ENCODE assay signal across 21 mouse cellular contexts in genomic region chr2:32105930-32106329, GRCm38 (mm10). TPM values are rescaled to one million over a fixed set of nuclear protein-coding genes. Genes with fewer than 3 reads are reported as not detected.
A peak's percentile ranks its signal among the peaks of the same experiment; 100 is the strongest.
DNase-seq lines count a peak whose midpoint lies in the region; ATAC-seq and TF ChIP-seq lines count a peak whose summit lies in the region.
"Had no signal": no experiment of that assay in that cellular context is flagged by ENCODE, and none has a peak within 500 bp of the region (broad histone marks: within the 10 kb centered on the region; RNA-seq: fewer than 3 reads in every experiment).

No protein-coding gene starts in this region.

- no peaks in the 10 kb centered on the region for H3K27me3 ChIP-seq in heart, embryonic 10.5 days (ENCODE audit: insufficient read depth, poor library complexity, severe bottlenecking)
- H3K27me3 ChIP-seq in hindbrain, embryonic 10.5 days (ENCODE audit: insufficient read depth, poor library complexity, severe bottlenecking): no peaks in the 10 kb centered on the region
- no peaks in the 10 kb centered on the region for H3K27me3 ChIP-seq in hindbrain, postnatal 0 days (ENCODE audit: insufficient read depth, low read length)
- H3K27me3 ChIP-seq in midbrain, embryonic 13.5 days: no peaks in the 10 kb centered on the region
- H3K27me3 ChIP-seq in midbrain, embryonic 16.5 days (ENCODE audit: control insufficient read depth, insufficient read depth, low read depth, low read length): no peaks in the 10 kb centered on the region
- H3K27me3 ChIP-seq in stomach, postnatal 0 days (ENCODE audit: control insufficient read depth, insufficient read depth, low read length): no peaks in the 10 kb centered on the region
- H3K27me3 ChIP-seq: kidney, embryonic 15.5 days; stomach, embryonic 15.5 days had no signal

- no peak overlapping the region for H3K4me3 ChIP-seq in heart, embryonic 10.5 days
- no peak overlapping the region for H3K4me3 ChIP-seq in hindbrain, embryonic 10.5 days
- H3K4me3 ChIP-seq in hindbrain, postnatal 0 days (ENCODE audit: low read length): no peak overlapping the region
- H3K4me3 ChIP-seq in midbrain, embryonic 13.5 days (replicated peaks): no peak overlapping the region
- no peak overlapping the region for H3K4me3 ChIP-seq in midbrain, embryonic 16.5 days (ENCODE audit: low read depth, low read length)
- no peak overlapping the region for H3K4me3 ChIP-seq in stomach, postnatal 0 days (ENCODE audit: low read depth, low read length)
- H3K4me3 ChIP-seq: erythroblast, embryonic 14.5 days; kidney, embryonic 15.5 days; megakaryocyte, embryonic 14.5 days; stomach, embryonic 15.5 days had no signal

- no peak overlapping the region for H3K4me2 ChIP-seq in hindbrain, postnatal 0 days (ENCODE audit: low read depth, low read length)
- H3K4me2 ChIP-seq in midbrain, embryonic 13.5 days (replicated peaks): no peak overlapping the region
- H3K4me2 ChIP-seq in midbrain, embryonic 16.5 days (ENCODE audit: low read length): no peak overlapping the region
- no peak overlapping the region for H3K4me2 ChIP-seq in stomach, postnatal 0 days (replicated peaks; ENCODE audit: low read depth)
- H3K4me2 ChIP-seq: kidney, embryonic 15.5 days; stomach, embryonic 15.5 days had no signal

- no peak for TF ChIP-seq CTCF in hindbrain, postnatal 0 days (IDR thresholded peaks at IDR 0.05; ENCODE audit: low read depth)
- TF ChIP-seq CTCF in stomach, postnatal 0 days (IDR thresholded peaks at IDR 0.05; ENCODE audit: low read depth): no peak

- H3K9ac ChIP-seq in hindbrain, postnatal 0 days (replicated peaks; ENCODE audit: low read length): no peak overlapping the region
- 0 out of 2 replicates have a peak overlapping the region, but pooled peaks have one; percentile 16 for H3K9ac ChIP-seq in midbrain, embryonic 13.5 days (replicated peaks)
- H3K9ac ChIP-seq in midbrain, embryonic 16.5 days (ENCODE audit: low read depth, low read length): no peak overlapping the region
- H3K9ac ChIP-seq in stomach, postnatal 0 days (ENCODE audit: low read length): no peak overlapping the region
- H3K9ac ChIP-seq: kidney, embryonic 15.5 days; liver, embryonic 14.5 days; stomach, embryonic 15.5 days had no signal

- DNase-seq in heart, embryonic 10.5 days (ENCODE audit: low spot score): no peak
- no peak for DNase-seq in heart, adult 18-20 months
- DNase-seq in hindbrain, embryonic 10.5 days (ENCODE audit: low spot score): no peak
- DNase-seq in hindbrain, postnatal 0 days (ENCODE audit: low spot score): no peak
- no peak for DNase-seq in stomach, postnatal 0 days (ENCODE audit: low spot score)
- no peak for DNase-seq in cerebellum, adult 8-10 months
- DNase-seq: adrenal gland, adult 2 months; cerebellum, postnatal 36 days; layer of hippocampus, postnatal 36 days; left cerebral cortex, postnatal 4 days; lung, postnatal 14 days had no signal

- peaks cover 22% of the 10 kb centered on the region for H3K36me3 ChIP-seq in heart, embryonic 10.5 days
- H3K36me3 ChIP-seq in hindbrain, embryonic 10.5 days: peaks cover 3% of the 10 kb centered on the region; the same call in 1 of the 2 replicates
- peaks cover 8% of the 10 kb centered on the region; the same call in 1 of the 2 replicates for H3K36me3 ChIP-seq in hindbrain, postnatal 0 days (ENCODE audit: insufficient read depth, low read length)
- peaks cover 18% of the 10 kb centered on the region for H3K36me3 ChIP-seq in midbrain, embryonic 13.5 days
- H3K36me3 ChIP-seq in midbrain, embryonic 16.5 days (ENCODE audit: control insufficient read depth, insufficient read depth, low read length): peaks cover 16% of the 10 kb centered on the region
- H3K36me3 ChIP-seq in stomach, postnatal 0 days (ENCODE audit: control insufficient read depth, insufficient read depth, low read length): no peaks in the 10 kb centered on the region
- H3K36me3 ChIP-seq: kidney, embryonic 15.5 days had no signal

- 88% methylated on average over 7 of the region's 7 CpGs for WGBS in heart, embryonic 10.5 days
- 85% methylated on average over 7 of the region's 7 CpGs for WGBS in hindbrain, embryonic 10.5 days
- 86% methylated on average over 7 of the region's 7 CpGs for WGBS in hindbrain, postnatal 0 days
- 82% methylated on average over 7 of the region's 7 CpGs for WGBS in midbrain, embryonic 13.5 days
- 84% methylated on average over 7 of the region's 7 CpGs for WGBS in midbrain, embryonic 16.5 days
- 73% methylated on average over 7 of the region's 7 CpGs for WGBS in stomach, postnatal 0 days

- no peaks in the 10 kb centered on the region for H3K9me3 ChIP-seq in heart, embryonic 10.5 days
- H3K9me3 ChIP-seq in hindbrain, embryonic 10.5 days: no peaks in the 10 kb centered on the region
- H3K9me3 ChIP-seq in hindbrain, postnatal 0 days (ENCODE audit: low read length): no peaks in the 10 kb centered on the region
- H3K9me3 ChIP-seq in midbrain, embryonic 13.5 days: no peaks in the 10 kb centered on the region
- H3K9me3 ChIP-seq in midbrain, embryonic 16.5 days (replicated peaks; ENCODE audit: control insufficient read depth, low read length, poor library complexity, severe bottlenecking): no peaks in the 10 kb centered on the region
- no peaks in the 10 kb centered on the region for H3K9me3 ChIP-seq in stomach, postnatal 0 days (ENCODE audit: control insufficient read depth, low read length)
- H3K9me3 ChIP-seq: kidney, embryonic 15.5 days; stomach, embryonic 15.5 days had no signal

- no peak for TF ChIP-seq EP300 in stomach, postnatal 0 days (optimal IDR thresholded peaks at IDR 0.05)

- H3K27ac ChIP-seq in heart, embryonic 10.5 days: peak overlapping the region; percentile 84
- H3K27ac ChIP-seq in hindbrain, embryonic 10.5 days: peak overlapping the region; percentile 71
- H3K27ac ChIP-seq in hindbrain, postnatal 0 days: no peak overlapping the region
- H3K27ac ChIP-seq in midbrain, embryonic 13.5 days: no peak overlapping the region
- H3K27ac ChIP-seq in midbrain, embryonic 16.5 days (ENCODE audit: low read length): no peak overlapping the region
- H3K27ac ChIP-seq in stomach, postnatal 0 days (replicated peaks): peak overlapping the region; percentile 40
- H3K27ac ChIP-seq: kidney, embryonic 15.5 days; liver, embryonic 14.5 days; stomach, embryonic 15.5 days had no signal

- H3K4me1 ChIP-seq in heart, embryonic 10.5 days: peaks cover 44% of the 10 kb centered on the region
- H3K4me1 ChIP-seq in hindbrain, embryonic 10.5 days (replicated peaks): peaks cover 42% of the 10 kb centered on the region
- no peaks in the 10 kb centered on the region for H3K4me1 ChIP-seq in hindbrain, postnatal 0 days (ENCODE audit: insufficient read depth, low read length)
- peaks cover 15% of the 10 kb centered on the region for H3K4me1 ChIP-seq in midbrain, embryonic 13.5 days (replicated peaks)
- no peaks in the 10 kb centered on the region for H3K4me1 ChIP-seq in midbrain, embryonic 16.5 days (ENCODE audit: control insufficient read depth, insufficient read depth, low read length)
- H3K4me1 ChIP-seq in stomach, postnatal 0 days (replicated peaks; ENCODE audit: control insufficient read depth, insufficient read depth): no peaks in the 10 kb centered on the region
- H3K4me1 ChIP-seq: stomach, embryonic 15.5 days had no signal

- no peak for ATAC-seq in hindbrain, postnatal 0 days
- ATAC-seq in midbrain, embryonic 13.5 days: no peak
- no peak for ATAC-seq in midbrain, embryonic 16.5 days
- no peak for ATAC-seq in stomach, postnatal 0 days (ENCODE audit: low FRiP score, low TSS enrichment)
- ATAC-seq: forebrain, embryonic 16.5 days; intestine, embryonic 16.5 days had no signal

RNA-seq across cellular contexts. Expression of gene Plpp7, which starts 10.6 kb away (rescaled TPM):
- polyA plus RNA-seq in heart, embryonic 10.5 days (2016; fragmentation: Nextera tagmentation; extraction: Ambion mirVana): 10.9 and 12.9 TPM in 2 replicates
- total RNA-seq in heart, adult 18-20 months (2021): 10 to 100 TPM; 27.3 to 38.3 TPM
- polyA plus RNA-seq in hindbrain, embryonic 10.5 days (2016; fragmentation: Nextera tagmentation; extraction: Ambion mirVana): 7.6 and 7.9 TPM in 2 replicates
- 39.2 and 50.5 TPM in 2 replicates for total RNA-seq in hindbrain, postnatal 0 days (2014; rRNA removed)
- 28.2 and 28.3 TPM in 2 replicates for polyA plus RNA-seq in hindbrain, postnatal 0 days (2015; fragmentation: Nextera tagmentation; extraction: Ambion mirVana)
- 16.6 and 19.1 TPM in 2 replicates for polyA plus RNA-seq in midbrain, embryonic 13.5 days (2015; fragmentation: Nextera tagmentation; extraction: Ambion mirVana)
- 25.0 and 28.4 TPM in 2 replicates for polyA plus RNA-seq in midbrain, embryonic 16.5 days (2015; fragmentation: Nextera tagmentation; extraction: Ambion mirVana)
- polyA plus RNA-seq in stomach, postnatal 0 days (2015; fragmentation: Nextera tagmentation; extraction: Ambion mirVana): 2.6 and 2.8 TPM in 2 replicates
- total RNA-seq: monocyte, adult 5-6 weeks had no signal

RNA-seq across cellular contexts. Expression of gene Fam78a, which starts 21.3 kb away (rescaled TPM):
- polyA plus RNA-seq in heart, embryonic 10.5 days (2016; fragmentation: Nextera tagmentation; extraction: Ambion mirVana): 37.7 and 60.1 TPM in 2 replicates
- total RNA-seq in heart, adult 18-20 months (2021): 10 to 100 TPM; 15.0 to 23.0 TPM
- polyA plus RNA-seq in hindbrain, embryonic 10.5 days (2016; fragmentation: Nextera tagmentation; extraction: Ambion mirVana): 1.5 and 2.2 TPM in 2 replicates
- total RNA-seq in hindbrain, postnatal 0 days (2014; rRNA removed): 0.83 and 1.3 TPM in 2 replicates
- polyA plus RNA-seq in hindbrain, postnatal 0 days (2015; fragmentation: Nextera tagmentation; extraction: Ambion mirVana): 0.21 and 0.39 TPM in 2 replicates
- polyA plus RNA-seq in midbrain, embryonic 13.5 days (2015; fragmentation: Nextera tagmentation; extraction: Ambion mirVana): 0.38 and 0.44 TPM in 2 replicates
- 0.41 and 0.45 TPM in 2 replicates for polyA plus RNA-seq in midbrain, embryonic 16.5 days (2015; fragmentation: Nextera tagmentation; extraction: Ambion mirVana)
- polyA plus RNA-seq in stomach, postnatal 0 days (2015; fragmentation: Nextera tagmentation; extraction: Ambion mirVana): 0.46 and 0.67 TPM in 2 replicates

RNA-seq across cellular contexts. Expression of gene Prrc2b, which starts 45.0 kb away (rescaled TPM):
- polyA plus RNA-seq in heart, embryonic 10.5 days (2016; fragmentation: Nextera tagmentation; extraction: Ambion mirVana): 44.1 and 54.6 TPM in 2 replicates
- total RNA-seq in heart, adult 18-20 months (2021): 10 to 100 TPM; 83.5 to 86.2 TPM
- polyA plus RNA-seq in hindbrain, embryonic 10.5 days (2016; fragmentation: Nextera tagmentation; extraction: Ambion mirVana): 55.6 and 68.9 TPM in 2 replicates
- total RNA-seq in hindbrain, postnatal 0 days (2014; rRNA removed): 188 and 206 TPM in 2 replicates
- polyA plus RNA-seq in hindbrain, postnatal 0 days (2015; fragmentation: Nextera tagmentation; extraction: Ambion mirVana): 44.8 and 55.9 TPM in 2 replicates
- polyA plus RNA-seq in midbrain, embryonic 13.5 days (2015; fragmentation: Nextera tagmentation; extraction: Ambion mirVana): 68.4 and 77.5 TPM in 2 replicates
- 69.8 and 77.9 TPM in 2 replicates for polyA plus RNA-seq in midbrain, embryonic 16.5 days (2015; fragmentation: Nextera tagmentation; extraction: Ambion mirVana)
- 18.7 and 21.6 TPM in 2 replicates for polyA plus RNA-seq in stomach, postnatal 0 days (2015; fragmentation: Nextera tagmentation; extraction: Ambion mirVana)

Comparison
In these comparisons a context has a peak if more than half of its experiments do, and no peak if none do; other contexts are left out.
1. H3K27ac ChIP-seq: peak in heart, embryonic 10.5 days (single experiment), hindbrain, embryonic 10.5 days (single experiment) and stomach, postnatal 0 days (single experiment); none in hindbrain, postnatal 0 days (single experiment), midbrain, embryonic 13.5 days (single experiment) and midbrain, embryonic 16.5 days (single experiment).
2. RNA of gene Fam78a, which starts 21.3 kb away (polyA plus RNA-seq): 37.7 to 60.1 TPM in heart, embryonic 10.5 days; 1.5 to 2.2 TPM in hindbrain, embryonic 10.5 days, 0.46 to 0.67 TPM in stomach, postnatal 0 days, 0.41 to 0.45 TPM in midbrain, embryonic 16.5 days, 0.21 to 0.39 TPM in hindbrain, postnatal 0 days and 0.38 to 0.44 TPM in midbrain, embryonic 13.5 days; every median in the first group is over 10 times any median in the second.